Comparison of ENCODE assay signal across 8 mouse cellular contexts in the genomic region with DNA sequence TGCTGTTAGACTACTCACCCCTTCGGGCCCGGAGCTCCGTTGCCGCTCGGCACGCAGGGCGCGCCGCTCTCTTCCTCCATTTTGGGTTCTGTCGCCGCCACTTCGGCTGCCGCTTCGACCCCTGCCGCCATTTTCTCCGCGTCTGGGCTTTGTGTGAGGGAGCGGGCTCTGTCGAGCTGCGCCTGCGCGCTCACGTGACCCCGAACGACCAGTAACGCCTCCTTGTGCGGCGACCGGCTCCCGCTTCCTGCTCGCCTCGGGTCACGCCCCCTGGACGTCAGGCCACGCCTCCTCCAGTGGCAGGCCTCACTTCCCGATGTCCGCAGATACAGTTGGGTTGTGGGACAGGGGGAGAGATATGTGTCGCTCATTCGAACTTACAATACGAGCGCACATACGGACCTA. TPM values are rescaled to one million over a fixed set of nuclear protein-coding genes. Genes with fewer than 3 reads are reported as not detected.
A peak's percentile ranks its signal among the peaks of the same experiment; 100 is the strongest.
DNase-seq lines count a peak whose midpoint lies in the region; ATAC-seq lines count a peak whose summit lies in the region.

No protein-coding gene starts in this region.

- peak overlapping the region; percentile 93 for H3K9ac ChIP-seq in intestine, embryonic 14.5 days (ENCODE audit: low read length)

- peak; percentile 99 for DNase-seq in adrenal gland, adult (ENCODE audit: inconsistent age in 2 of 2, low spot score in 1 of 2)
- peak; percentile 97 for DNase-seq in embryo, embryonic 10.5 days (ENCODE audit: low spot score)
- peak; percentile 99 for DNase-seq in gastrocnemius, postnatal 14 days
- peak; percentile 95 for DNase-seq in intestine, embryonic 14.5 days (ENCODE audit: low spot score)
- DNase-seq in left cerebral cortex, postnatal 14 days (ENCODE audit: low spot score in 2 of 2), result peak; percentile 97 to 98
- DNase-seq in mesoderm, embryonic 11.5 days (ENCODE audit: low read depth, low spot score), result peak; percentile 98
- peak; percentile 97 for DNase-seq in right cerebral cortex, postnatal 36 days (ENCODE audit: low spot score in 2 of 2)
- peak; percentile 96 for DNase-seq in yolk sac, embryonic 10.5 days (ENCODE audit: low spot score)

- no peaks in the 10 kb centered on the region for H3K9me3 ChIP-seq in intestine, embryonic 14.5 days (ENCODE audit: control insufficient read depth, low read length)

- peak overlapping the region; percentile 67 for H3K4me2 ChIP-seq in intestine, embryonic 14.5 days (ENCODE audit: low read length)

- intact Hi-C loops in gastrocnemius, postnatal 14 days (cut with DNase I; ENCODE audit: low total_unique reads), result no loop called here
- intact Hi-C loops in left cerebral cortex, postnatal 14 days (cut with DNase I), result no loop called here

- H3K4me1 ChIP-seq in intestine, embryonic 14.5 days (replicated peaks; ENCODE audit: control insufficient read depth, insufficient read depth, low read length), result peaks cover 21% of the 10 kb centered on the region

- H3K36me3 ChIP-seq in intestine, embryonic 14.5 days (ENCODE audit: control insufficient read depth, insufficient read depth, low read length), result peaks cover 9% of the 10 kb centered on the region; the same call in 1 of the 2 replicates

- WGBS in intestine, embryonic 14.5 days, result under 1% methylated on average over 42 of the region's 42 CpGs

- H3K4me3 ChIP-seq in intestine, embryonic 14.5 days (ENCODE audit: low read depth, low read length), result peak overlapping the region; percentile 93

- ATAC-seq in intestine, embryonic 14.5 days (replicated peaks; ENCODE audit: low FRiP score, low TSS enrichment, low read depth), result peak; percentile 99

- peak overlapping the region; percentile 91 for H3K27ac ChIP-seq in intestine, embryonic 14.5 days (ENCODE audit: low read depth)

- no peaks in the 10 kb centered on the region for H3K27me3 ChIP-seq in intestine, embryonic 14.5 days (replicated peaks; ENCODE audit: control insufficient read depth, insufficient read depth, low read length)

RNA-seq across cellular contexts. Expression of a gene that starts 1.4 kb away (rescaled TPM):
- 10 to 100 TPM; 58.8 to 69.1 TPM for total RNA-seq in gastrocnemius, postnatal 14 days (2021)
- polyA plus RNA-seq in intestine, embryonic 14.5 days (2014; fragmentation: Nextera tagmentation; extraction: Ambion mirVana), result 309 and 366 TPM in 2 replicates
- total RNA-seq in left cerebral cortex, postnatal 14 days (2021), result 100 to 1,000 TPM; 109 to 116 TPM

RNA-seq across cellular contexts. Expression of a gene that starts 33.2 kb away (rescaled TPM):
- total RNA-seq in gastrocnemius, postnatal 14 days (2021), result 10 to 100 TPM; 76.0 to 78.6 TPM
- polyA plus RNA-seq in intestine, embryonic 14.5 days (2014; fragmentation: Nextera tagmentation; extraction: Ambion mirVana), result 47.0 and 47.2 TPM in 2 replicates
- 10 to 100 TPM; 83.5 to 84.8 TPM for total RNA-seq in left cerebral cortex, postnatal 14 days (2021)

RNA-seq across cellular contexts. Expression of a gene that starts 47.4 kb away (rescaled TPM):
- not detected for total RNA-seq in gastrocnemius, postnatal 14 days (2021)
- polyA plus RNA-seq in intestine, embryonic 14.5 days (2014; fragmentation: Nextera tagmentation; extraction: Ambion mirVana), result 0.39 and 0.97 TPM in 2 replicates
- total RNA-seq in left cerebral cortex, postnatal 14 days (2021), result under 1 TPM in 1 of 2 experiments, not detected in 1; 0.55 TPM

RNA-seq across cellular contexts. Expression of a gene that starts 56.4 kb away (rescaled TPM):
- 10 to 100 TPM in 1 of 2 experiments, 1 to 10 TPM in 1; 9.9 to 13.1 TPM for total RNA-seq in gastrocnemius, postnatal 14 days (2021)
- polyA plus RNA-seq in intestine, embryonic 14.5 days (2014; fragmentation: Nextera tagmentation; extraction: Ambion mirVana), result 72.6 and 81.8 TPM in 2 replicates
- 10 to 100 TPM; 44.4 to 45.7 TPM for total RNA-seq in left cerebral cortex, postnatal 14 days (2021)

Comparison
In these comparisons a context has a peak if more than half of its experiments do, and no peak if none do; other contexts are left out.
1. Peak in every context shown above with its lines: DNase-seq, ATAC-seq, H3K4me3 ChIP-seq and H3K27ac ChIP-seq.